Mouse (Mus musculus): ENCODE data around the gene Tm4sf20.

Gene Tm4sf20
- long read RNA-seq, experiment 1, result 0 reads
- long read RNA-seq, experiment 2, result 0 reads

GRCm38 (mm10) chr1:82768269-82768668, at the start of gene Tm4sf20:
TSS of gene Tm4sf20 (minus strand) at chr1:82768461.
- intact Hi-C loops (cut with DNase I), result no loop called here

DNA sequence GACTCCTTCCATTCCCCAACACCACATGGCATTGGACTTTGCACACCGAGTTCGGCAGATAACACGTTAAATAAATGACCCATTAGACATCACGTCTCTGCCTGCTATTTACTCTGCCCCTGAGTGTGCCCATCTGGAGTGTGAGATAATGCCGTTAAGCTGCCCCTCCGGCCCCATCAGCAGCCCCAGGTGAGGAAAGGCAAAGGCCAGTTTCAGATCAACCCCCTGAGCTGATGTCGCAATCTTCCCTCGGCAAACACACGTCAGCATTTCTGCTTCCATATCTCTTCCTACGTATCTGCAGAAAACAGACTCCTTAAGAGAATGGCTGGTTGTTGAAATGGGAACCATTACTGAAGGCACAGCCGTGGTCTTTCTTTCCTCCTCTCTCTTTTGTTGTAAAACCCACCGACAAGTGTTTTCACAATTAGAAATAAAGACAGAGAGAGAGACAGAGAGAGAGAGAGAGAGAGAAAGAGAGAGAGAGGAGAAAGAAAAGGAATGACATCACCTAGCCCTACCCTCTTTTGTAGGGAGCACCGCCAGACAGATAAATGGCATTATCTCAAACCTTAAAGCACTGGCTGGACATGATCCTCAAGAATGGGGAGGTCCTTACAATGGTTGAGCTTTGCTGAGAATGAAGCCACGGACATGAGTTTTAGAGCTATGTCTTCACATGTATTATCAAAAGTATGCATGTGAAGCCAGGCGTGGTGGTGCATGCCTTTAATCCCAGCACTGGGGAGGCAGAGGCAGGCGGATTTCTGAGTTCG, 47.9 kb upstream of the Tm4sf20 start:
- intact Hi-C loops (cut with DNase I), result no loop called here

DNA sequence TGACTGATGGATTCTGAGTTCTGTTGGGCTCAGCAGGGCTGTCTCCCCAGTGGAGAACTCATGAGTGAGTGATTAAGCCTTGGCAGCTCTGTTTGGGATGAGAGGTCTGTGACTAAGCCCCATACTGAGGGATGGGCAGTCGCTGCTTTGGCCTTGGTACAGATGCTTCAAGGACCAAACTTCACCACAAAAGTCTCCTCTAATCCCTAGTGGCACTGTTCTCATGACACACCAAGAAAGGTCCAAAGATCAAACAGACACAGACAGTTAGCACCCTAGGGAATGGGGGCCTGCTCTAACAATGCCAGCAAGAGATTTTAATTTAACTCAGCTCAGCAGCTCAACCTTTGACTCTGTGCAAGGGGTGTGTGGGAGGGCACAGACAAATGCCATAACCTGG, 43.5 kb upstream of the Tm4sf20 start:
- intact Hi-C loops (cut with DNase I), result no loop called here

GRCm38 (mm10) chr1:82808564-82808963, 40.3 kb upstream of the Tm4sf20 start:
- intact Hi-C loops (cut with DNase I), result no loop called here

DNA sequence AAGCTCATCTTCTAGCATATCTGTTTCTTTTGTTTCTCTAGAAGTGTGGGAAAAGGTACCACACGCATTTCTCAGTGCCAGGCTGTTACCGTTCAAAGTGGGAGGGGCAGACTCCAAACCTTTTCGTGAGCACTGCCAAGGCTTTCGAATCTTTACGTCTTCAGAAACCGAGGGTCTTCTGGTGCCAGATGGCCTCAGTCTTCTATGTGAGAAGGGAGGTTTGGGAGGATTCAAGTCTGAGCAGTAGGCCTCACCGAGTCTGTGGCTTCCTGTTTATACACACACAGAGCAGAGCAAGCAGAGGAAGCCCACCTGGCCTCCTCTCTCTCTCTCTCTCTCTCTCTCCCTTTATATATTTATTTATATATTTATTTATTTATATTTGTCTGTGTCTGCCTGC, 38.9 kb upstream of the Tm4sf20 start:
- intact Hi-C loops (cut with DNase I), result no loop called here

GRCm38 (mm10) chr1:82806391-82806790, 38.1 kb upstream of the Tm4sf20 start:
- intact Hi-C loops (cut with DNase I), result no loop called here

- intact Hi-C loops (cut with DNase I), result no loop called here
Measured at GRCm38 (mm10) chr1:82804059-82804458, 35.8 kb upstream of the Tm4sf20 start.

DNA sequence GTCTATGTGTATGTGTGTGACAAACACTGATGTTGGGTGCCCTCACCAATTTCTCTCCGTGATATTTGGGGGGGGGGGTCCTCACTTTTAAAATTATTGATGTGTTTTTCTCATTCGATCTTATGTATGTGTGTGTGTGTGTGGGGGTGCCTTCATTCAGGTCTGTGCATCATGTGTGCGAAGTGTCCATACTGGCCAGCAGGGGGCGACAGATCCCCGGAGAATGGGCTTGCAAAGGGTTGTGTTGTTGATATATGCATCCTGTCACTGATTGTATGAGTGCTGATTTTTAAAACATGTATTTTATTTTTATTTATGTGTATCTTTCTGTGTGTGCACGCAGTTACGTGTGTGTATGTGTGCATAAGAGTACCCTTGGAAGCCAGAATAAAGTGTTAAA, 35.3 kb upstream of the Tm4sf20 start:
- intact Hi-C loops (cut with DNase I), result no loop called here

DNA sequence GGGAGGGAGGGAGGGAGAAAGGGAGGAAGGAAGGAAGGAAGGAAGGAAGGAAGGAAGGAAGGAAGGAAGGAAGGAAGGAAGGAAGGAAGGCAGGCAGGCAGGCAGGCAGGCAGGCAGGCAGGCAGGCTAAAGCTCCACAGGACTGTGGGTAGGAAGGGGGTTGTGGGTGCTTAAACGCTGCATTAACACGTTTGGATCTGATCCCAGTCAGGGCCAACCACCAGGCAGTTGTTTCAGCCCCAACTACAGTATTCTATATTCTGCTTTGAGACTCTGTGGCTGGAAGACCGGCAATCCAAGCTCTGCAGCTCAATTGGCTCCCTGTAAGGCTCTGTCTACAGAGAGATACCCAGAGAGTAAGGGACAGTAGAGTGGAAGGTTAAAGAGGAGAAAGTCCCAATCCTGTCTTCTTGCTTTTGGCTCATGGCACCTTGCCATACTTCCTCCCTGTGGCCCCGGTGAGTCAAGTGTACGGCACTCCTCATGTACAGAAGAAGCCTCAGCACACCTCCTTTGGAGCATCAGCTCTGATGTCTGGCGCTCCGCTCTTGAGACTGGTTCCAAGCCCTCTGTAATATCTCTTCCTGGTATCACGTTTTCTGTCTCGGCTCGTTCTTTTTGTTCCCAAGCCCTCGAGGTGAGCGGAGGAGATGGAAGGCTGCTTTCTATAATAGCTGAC, 33.0 kb upstream of the Tm4sf20 start:
- intact Hi-C loops (cut with DNase I), result no loop called here

GRCm38 (mm10) chr1:82798922-82799321, 30.7 kb upstream of the Tm4sf20 start:
- intact Hi-C loops (cut with DNase I), result loop anchor here (5.0 kb wide), 1 partner anchor 38 kb away; the partner anchor contains the start of gene Agfg1

GRCm38 (mm10) chr1:82798304-82798703, 30.0 kb upstream of the Tm4sf20 start:
- intact Hi-C loops (cut with DNase I), result loop anchor here (5.0 kb wide), 1 partner anchor 39 kb away; the partner anchor contains the start of gene Agfg1

- intact Hi-C loops (cut with DNase I), result loop anchor here (5.0 kb wide), 1 partner anchor 40 kb away; the partner anchor contains the start of gene Agfg1
Measured at GRCm38 (mm10) chr1:82797088-82797487, 28.8 kb upstream of the Tm4sf20 start.

DNA sequence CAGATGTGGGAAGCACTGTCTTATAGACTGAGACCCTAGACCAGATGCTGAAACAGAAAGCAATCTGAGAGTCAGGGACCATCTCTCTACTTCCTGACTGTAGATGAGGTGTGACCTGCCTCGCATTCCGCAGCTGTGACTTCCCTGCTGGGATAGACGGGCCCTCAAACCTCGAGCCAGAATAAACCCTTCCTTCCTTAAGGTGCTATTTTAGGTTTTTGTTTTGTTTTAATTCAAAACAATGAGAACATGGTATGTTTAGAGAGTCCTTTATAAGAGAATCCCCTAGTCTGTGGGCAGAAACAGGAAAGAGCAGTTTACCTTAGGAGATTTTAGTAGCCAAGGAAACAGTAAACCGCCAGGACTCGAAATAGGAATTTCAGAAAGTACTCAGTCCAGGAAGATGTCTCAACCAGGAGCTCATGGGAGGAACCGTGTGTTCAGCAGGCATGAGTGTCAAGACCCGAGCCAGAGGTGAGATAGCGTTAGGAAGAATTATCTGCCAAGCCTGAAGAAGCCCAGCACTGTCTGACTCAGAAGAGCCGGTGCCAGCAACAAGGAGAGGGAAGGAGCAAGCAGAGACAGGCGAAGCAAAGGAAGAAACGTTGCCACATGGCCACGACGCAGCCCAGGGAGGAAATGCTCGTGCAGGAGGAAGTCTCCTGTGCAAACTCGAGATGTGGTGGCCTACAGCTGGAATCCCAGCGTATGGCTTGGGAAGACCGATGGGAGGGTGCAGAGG, 27.6 kb upstream of the Tm4sf20 start:
- intact Hi-C loops (cut with DNase I), result loop anchor here (5.0 kb wide), 1 partner anchor 41 kb away; the partner anchor contains the start of gene Agfg1

GRCm38 (mm10) chr1:82795211-82795610, 26.9 kb upstream of the Tm4sf20 start:
- intact Hi-C loops (cut with DNase I), result loop anchor here (5.0 kb wide), 1 partner anchor 42 kb away; the partner anchor contains the start of gene Agfg1

DNA sequence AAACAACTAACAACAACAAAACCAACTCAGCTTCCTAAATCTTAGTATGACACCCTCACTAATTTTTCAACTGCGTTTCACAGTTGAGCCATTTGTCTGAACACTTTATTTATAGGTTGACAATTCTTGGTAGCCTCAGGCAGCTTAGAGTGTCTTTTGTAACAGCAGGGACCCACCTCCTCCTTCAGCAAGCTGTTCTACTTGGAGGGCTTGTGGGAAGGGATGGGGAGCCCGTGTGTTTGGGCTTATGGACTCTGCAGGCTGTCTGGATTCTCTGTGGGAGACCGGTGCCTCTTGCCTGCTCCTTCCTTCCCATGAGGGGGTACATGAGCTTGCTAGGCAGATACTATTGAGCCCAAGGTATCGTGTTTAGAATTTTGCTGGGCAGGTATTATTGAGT, 25.7 kb upstream of the Tm4sf20 start:
- intact Hi-C loops (cut with DNase I), result no loop called here

DNA sequence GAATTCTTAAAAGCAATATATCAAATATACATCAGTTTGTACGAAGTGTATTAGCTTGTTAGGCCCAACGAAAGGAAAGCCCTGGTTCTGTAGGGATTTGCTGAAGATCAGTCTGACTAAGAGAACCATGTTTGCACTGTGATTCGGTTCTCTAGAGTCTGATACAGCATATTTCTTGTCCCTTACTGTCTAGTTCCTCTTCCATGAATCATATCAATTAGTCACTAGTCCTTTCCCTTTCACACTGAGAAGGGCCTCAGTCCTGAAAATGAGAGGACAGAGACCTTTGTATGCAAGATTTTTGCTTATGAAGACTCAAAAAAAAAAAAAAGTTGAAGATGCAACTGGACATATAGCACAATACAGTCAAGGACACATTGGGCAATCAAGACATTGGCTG, 24.8 kb upstream of the Tm4sf20 start:
- intact Hi-C loops (cut with DNase I), result no loop called here

DNA sequence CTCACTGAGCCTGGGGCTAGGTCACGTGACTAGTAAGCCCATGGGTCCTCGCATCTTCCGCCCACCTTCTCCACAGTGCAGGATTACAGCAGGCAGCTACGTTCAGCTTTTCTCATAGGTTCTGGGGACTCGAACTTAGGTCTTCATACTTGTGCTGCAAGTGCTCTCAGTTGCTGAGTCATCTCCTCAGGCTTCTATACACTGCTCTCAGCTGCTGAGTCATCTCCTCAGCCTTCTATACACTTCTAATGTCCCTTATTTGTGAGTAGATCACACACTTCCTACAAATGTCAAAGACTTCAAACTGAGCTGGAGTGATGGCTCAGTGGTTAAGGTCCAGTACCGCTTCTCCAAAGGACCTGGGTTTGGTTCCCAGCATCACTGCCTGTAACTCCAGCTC, 24.0 kb upstream of the Tm4sf20 start:
- intact Hi-C loops (cut with DNase I), result no loop called here

DNA sequence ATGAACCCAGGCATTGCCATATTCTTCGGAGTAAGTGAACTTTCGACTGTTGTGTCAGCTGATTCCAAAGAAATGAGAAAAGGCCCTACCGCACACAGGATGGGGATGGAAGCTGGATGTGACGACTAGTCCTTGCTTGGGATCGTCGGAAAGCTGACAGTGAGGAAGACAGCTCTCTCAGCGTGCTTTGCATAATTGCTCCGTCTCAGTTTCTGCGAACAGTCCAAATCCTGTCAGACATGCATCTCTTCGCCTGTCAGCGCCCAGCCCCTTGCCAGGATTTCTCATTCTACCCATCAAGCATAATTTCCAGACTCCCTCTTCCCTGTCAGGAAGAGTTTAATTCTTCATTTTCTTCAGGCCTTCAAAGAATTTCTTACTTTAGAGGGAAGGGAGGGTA, 22.8 kb upstream of the Tm4sf20 start:
- intact Hi-C loops (cut with DNase I), result no loop called here

GRCm38 (mm10) chr1:82788070-82788469, 19.8 kb upstream of the Tm4sf20 start:
- intact Hi-C loops (cut with DNase I), result loop anchor here (5.0 to 10.0 kb wide), 4 partner anchors 54 to 289 kb away; no protein-coding TSS in a partner anchor

- intact Hi-C loops (cut with DNase I), result loop anchor here (5.0 to 10.0 kb wide), 4 partner anchors 55 to 290 kb away; no protein-coding TSS in a partner anchor
Measured at GRCm38 (mm10) chr1:82787414-82787813, 19.2 kb upstream of the Tm4sf20 start.

- intact Hi-C loops (cut with DNase I), result loop anchor here (5.0 to 10.0 kb wide), 4 partner anchors 57 to 292 kb away; no protein-coding TSS in a partner anchor
Measured at GRCm38 (mm10) chr1:82785546-82785945, 17.3 kb upstream of the Tm4sf20 start.

All from adrenal gland (tissue).